Mouse (Mus musculus): ENCODE measurements around the gene Cryzl2. TPM values are rescaled to one million over a fixed set of nuclear protein-coding genes. Genes with fewer than 3 reads are reported as not detected.

Cryzl2 gene
- total and polyA plus RNA-seq, 3 experiments = 8.4 to 15.2 (median 9.5) TPM

DNA sequence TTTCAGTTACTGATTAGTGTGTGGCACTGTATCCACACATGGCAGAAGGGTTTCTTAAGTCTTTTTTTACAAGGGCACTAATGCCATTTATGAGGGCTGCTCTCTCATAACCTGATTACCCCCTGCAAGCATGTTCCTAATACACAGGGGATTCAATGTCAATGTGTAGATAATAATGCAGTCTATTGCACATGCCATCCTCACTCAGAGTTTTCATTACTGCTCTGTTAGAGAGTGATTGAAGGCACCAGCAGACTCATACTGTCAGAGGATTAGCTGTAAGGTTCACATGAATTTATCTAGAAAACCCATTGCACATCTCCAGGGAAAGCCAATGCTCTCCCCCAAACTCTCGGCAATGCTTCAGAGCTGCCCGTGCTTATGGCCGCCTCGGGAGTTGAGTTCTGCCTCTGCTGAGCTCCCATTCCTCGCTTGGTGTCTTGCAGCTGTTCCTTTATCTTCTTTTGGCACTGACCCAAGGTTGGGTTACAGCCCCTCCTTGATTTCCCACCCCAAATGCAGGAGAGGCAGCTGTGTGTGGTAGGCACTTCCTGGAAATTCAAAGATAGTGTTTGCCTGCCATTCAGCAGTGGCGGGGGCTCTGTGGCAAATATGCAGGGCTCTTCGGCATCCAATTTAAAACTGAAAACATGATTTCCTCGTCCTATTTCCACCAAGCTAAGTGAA, 32.5 kb upstream of the Cryzl2 start:
- no peaks in the 10 kb centered on the region for H3K36me3 ChIP-seq (ENCODE audit: control insufficient read depth, insufficient read depth, low read length)
- peaks cover 2% of the 10 kb centered on the region for H3K4me1 ChIP-seq (ENCODE audit: control insufficient read depth, insufficient read depth, low read length)
- no peaks in the 10 kb centered on the region for H3K27me3 ChIP-seq (ENCODE audit: control insufficient read depth, insufficient read depth, low read length)
- no peaks in the 10 kb centered on the region for H3K79me2 ChIP-seq (replicated peaks; ENCODE audit: control insufficient read depth, insufficient read depth, low read length)
- TF ChIP-seq CTCF (IDR thresholded peaks at IDR 0.05) = no peak
- TF ChIP-seq EP300 (IDR thresholded peaks at IDR 0.05; ENCODE audit: insufficient read depth, low read depth, low read length) = no peak
- no peak for TF ChIP-seq POLR2A (IDR thresholded peaks at IDR 0.05; ENCODE audit: insufficient read depth, low read depth, low read length)
- no peak overlapping the region for H3K9ac ChIP-seq (ENCODE audit: low read depth, low read length)
- no peak for DNase-seq
- 37% methylated on average over 8 of the region's 8 CpGs for WGBS
- no peak overlapping the region for H3K27ac ChIP-seq
- H3K4me3 ChIP-seq = no peak overlapping the region
- intact Hi-C loops (cut with DNase I) = no loop called here

DNA sequence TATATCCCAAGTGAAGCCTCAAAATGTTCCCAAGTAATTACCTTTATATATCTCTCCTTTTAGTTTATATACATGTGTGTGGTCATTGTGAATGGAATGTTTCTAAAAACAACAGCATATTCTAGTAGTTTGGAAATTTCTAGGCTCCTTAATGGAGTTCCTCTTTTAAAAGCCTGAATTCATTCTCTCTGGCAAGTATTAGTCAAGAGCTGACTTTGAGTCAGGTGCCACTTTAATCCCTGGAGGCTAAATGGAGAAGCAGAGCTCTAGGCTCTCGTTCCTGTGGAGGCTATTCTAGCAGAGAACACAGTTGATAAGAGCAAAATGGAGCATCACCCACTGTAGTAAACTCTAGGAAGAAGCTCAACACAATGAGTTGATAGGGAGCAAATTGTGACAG, 31.4 kb upstream of the Cryzl2 start:
- Histone ChIP-seq H3K4me3 (no peak overlapping the region), H3K27ac (no peak overlapping the region), H3K9ac (ENCODE audit: low read depth, low read length) (no peak overlapping the region), H3K27me3 (ENCODE audit: control insufficient read depth, insufficient read depth, low read length) (no peaks in the 10 kb centered on the region), H3K36me3 (ENCODE audit: control insufficient read depth, insufficient read depth, low read length) (no peaks in the 10 kb centered on the region), H3K79me2 (replicated peaks; ENCODE audit: control insufficient read depth, insufficient read depth, low read length) (no peaks in the 10 kb centered on the region), H3K4me1 (ENCODE audit: control insufficient read depth, insufficient read depth, low read length) (peaks cover 2% of the 10 kb centered on the region)
- DNase-seq = no peak
- WGBS = 31% methylated on average over 1 of the region's 1 CpGs
- no peak for TF ChIP-seq EP300 (IDR thresholded peaks at IDR 0.05; ENCODE audit: insufficient read depth, low read depth, low read length)
- TF ChIP-seq POLR2A (IDR thresholded peaks at IDR 0.05; ENCODE audit: insufficient read depth, low read depth, low read length) = no peak
- TF ChIP-seq CTCF (IDR thresholded peaks at IDR 0.05) = no peak
- intact Hi-C loops (cut with DNase I) = no loop called here

DNA sequence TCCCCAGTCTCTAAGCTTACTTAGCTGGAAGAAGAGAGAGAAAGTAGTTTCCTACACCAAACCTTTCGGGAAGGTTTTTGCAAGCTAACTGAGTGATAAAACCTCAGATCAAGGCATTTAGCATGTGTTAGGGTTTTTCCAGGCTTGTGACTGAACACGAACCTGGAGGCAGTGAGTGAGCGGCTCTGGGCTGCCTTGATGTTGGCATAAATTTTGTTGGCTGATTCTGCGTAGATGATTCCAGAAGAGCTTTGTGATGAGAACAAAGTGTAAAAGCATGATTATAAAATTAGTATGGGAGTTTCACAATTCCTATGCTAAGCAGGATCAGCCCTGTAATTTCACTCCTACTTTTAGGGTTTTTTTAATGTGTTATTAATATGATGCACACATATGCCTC, 30.8 kb upstream of the Cryzl2 start:
- H3K27me3 ChIP-seq (ENCODE audit: control insufficient read depth, insufficient read depth, low read length) = no peaks in the 10 kb centered on the region
- no peak overlapping the region for H3K27ac ChIP-seq
- H3K36me3 ChIP-seq (ENCODE audit: control insufficient read depth, insufficient read depth, low read length) = no peaks in the 10 kb centered on the region
- WGBS = 97% methylated on average over 4 of the region's 4 CpGs
- TF ChIP-seq POLR2A (IDR thresholded peaks at IDR 0.05; ENCODE audit: insufficient read depth, low read depth, low read length) (no peak), EP300 (IDR thresholded peaks at IDR 0.05; ENCODE audit: insufficient read depth, low read depth, low read length) (no peak), CTCF (IDR thresholded peaks at IDR 0.05) (no peak)
- H3K4me1 ChIP-seq (ENCODE audit: control insufficient read depth, insufficient read depth, low read length) = peaks cover 2% of the 10 kb centered on the region
- no peak overlapping the region for H3K4me3 ChIP-seq
- no peak overlapping the region for H3K9ac ChIP-seq (ENCODE audit: low read depth, low read length)
- no peaks in the 10 kb centered on the region for H3K79me2 ChIP-seq (replicated peaks; ENCODE audit: control insufficient read depth, insufficient read depth, low read length)
- intact Hi-C loops (cut with DNase I) = no loop called here
- DNase-seq = no peak

DNA sequence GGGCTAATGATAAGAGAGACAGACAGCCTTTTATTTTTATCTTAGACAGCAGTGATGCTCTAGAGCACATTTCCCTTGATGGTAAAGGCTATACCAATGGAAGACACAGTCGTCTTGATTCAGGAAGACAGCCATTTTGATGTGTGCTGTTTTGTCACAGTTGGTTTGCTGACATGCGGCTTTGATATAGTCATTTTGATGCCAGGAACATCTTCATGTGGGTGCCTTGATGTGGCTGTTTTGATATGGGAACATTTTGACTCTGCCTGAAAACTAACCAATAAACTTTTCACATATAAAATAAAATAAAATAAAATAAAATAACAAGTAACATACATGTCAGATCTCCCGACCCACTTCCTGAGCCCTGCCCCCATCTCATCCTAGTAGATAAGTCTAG, 30.0 kb upstream of the Cryzl2 start:
- Histone ChIP-seq H3K79me2 (replicated peaks; ENCODE audit: control insufficient read depth, insufficient read depth, low read length) (no peaks in the 10 kb centered on the region), H3K4me1 (ENCODE audit: control insufficient read depth, insufficient read depth, low read length) (peaks cover 4% of the 10 kb centered on the region), H3K27ac (no peak overlapping the region), H3K36me3 (ENCODE audit: control insufficient read depth, insufficient read depth, low read length) (no peaks in the 10 kb centered on the region), H3K27me3 (ENCODE audit: control insufficient read depth, insufficient read depth, low read length) (no peaks in the 10 kb centered on the region), H3K9ac (ENCODE audit: low read depth, low read length) (no peak overlapping the region), H3K4me3 (no peak overlapping the region)
- no peak for TF ChIP-seq POLR2A (IDR thresholded peaks at IDR 0.05; ENCODE audit: insufficient read depth, low read depth, low read length)
- TF ChIP-seq EP300 (IDR thresholded peaks at IDR 0.05; ENCODE audit: insufficient read depth, low read depth, low read length) = no peak
- no peak for TF ChIP-seq CTCF (IDR thresholded peaks at IDR 0.05)
- intact Hi-C loops (cut with DNase I) = no loop called here
- no peak for DNase-seq
- 79% methylated on average over 3 of the region's 3 CpGs for WGBS

DNA sequence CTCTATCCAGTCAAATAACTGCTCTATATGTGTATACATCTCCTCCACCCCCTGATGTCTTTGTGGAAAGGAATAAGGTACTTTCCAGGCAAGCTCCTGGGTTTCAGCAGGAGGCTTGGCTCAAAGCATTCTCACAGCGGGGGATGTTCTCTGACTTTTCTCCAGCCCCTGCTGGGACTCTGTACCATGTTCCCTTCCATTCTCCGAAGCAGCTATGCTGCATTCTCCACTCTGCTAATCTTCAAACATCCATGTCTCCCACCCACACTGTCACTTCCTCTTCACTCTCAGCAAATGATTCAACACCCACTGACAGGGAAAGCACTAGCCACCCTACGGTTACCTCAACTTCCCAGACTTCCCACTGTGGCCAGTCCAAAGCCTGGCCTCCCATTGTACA, 25.1 kb upstream of the Cryzl2 start:
- no peaks in the 10 kb centered on the region for H3K27me3 ChIP-seq (ENCODE audit: control insufficient read depth, insufficient read depth, low read length)
- 49% methylated on average over 3 of the region's 3 CpGs for WGBS
- TF ChIP-seq CTCF (IDR thresholded peaks at IDR 0.05) (no peak), EP300 (IDR thresholded peaks at IDR 0.05; ENCODE audit: insufficient read depth, low read depth, low read length) (no peak), POLR2A (IDR thresholded peaks at IDR 0.05; ENCODE audit: insufficient read depth, low read depth, low read length) (no peak)
- no peaks in the 10 kb centered on the region for H3K79me2 ChIP-seq (replicated peaks; ENCODE audit: control insufficient read depth, insufficient read depth, low read length)
- intact Hi-C loops (cut with DNase I) = no loop called here
- H3K27ac ChIP-seq = no peak overlapping the region
- H3K4me1 ChIP-seq (ENCODE audit: control insufficient read depth, insufficient read depth, low read length) = peaks cover 3% of the 10 kb centered on the region; the same call in 1 of the 2 replicates
- no peak overlapping the region for H3K9ac ChIP-seq (ENCODE audit: low read depth, low read length)
- H3K4me3 ChIP-seq = no peak overlapping the region
- DNase-seq = no peak
- H3K36me3 ChIP-seq (ENCODE audit: control insufficient read depth, insufficient read depth, low read length) = no peaks in the 10 kb centered on the region

DNA sequence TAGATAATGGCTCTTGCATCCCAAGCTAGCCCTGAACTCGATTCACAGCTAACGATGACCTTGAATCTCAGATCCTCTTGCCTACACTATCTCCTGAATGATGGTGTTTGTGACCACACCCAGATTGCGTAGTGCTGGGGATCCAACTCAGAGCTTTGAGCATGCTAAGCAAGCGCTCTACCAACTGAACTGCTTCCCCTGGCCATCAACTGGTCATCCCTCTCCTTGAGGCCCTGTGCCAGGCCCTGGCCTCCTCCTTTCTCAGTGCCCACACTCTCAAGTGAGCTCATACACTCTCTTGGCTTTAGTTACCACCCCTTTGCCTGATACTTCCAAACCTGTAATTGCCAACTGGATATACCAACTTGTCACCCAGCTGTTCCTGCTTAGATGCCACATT, 24.0 kb upstream of the Cryzl2 start:
- H3K27ac ChIP-seq = no peak overlapping the region

More for the DNA sequence above, 24.0 kb upstream of the Cryzl2 start:
- Histone ChIP-seq H3K4me1 (ENCODE audit: control insufficient read depth, insufficient read depth, low read length) (peaks cover 3% of the 10 kb centered on the region; the same call in 1 of the 2 replicates), H3K9ac (ENCODE audit: low read depth, low read length) (no peak overlapping the region), H3K27me3 (ENCODE audit: control insufficient read depth, insufficient read depth, low read length) (no peaks in the 10 kb centered on the region), H3K79me2 (replicated peaks; ENCODE audit: control insufficient read depth, insufficient read depth, low read length) (no peaks in the 10 kb centered on the region), H3K4me3 (no peak overlapping the region), H3K36me3 (ENCODE audit: control insufficient read depth, insufficient read depth, low read length) (no peaks in the 10 kb centered on the region)
- intact Hi-C loops (cut with DNase I) = no loop called here
- TF ChIP-seq POLR2A (IDR thresholded peaks at IDR 0.05; ENCODE audit: insufficient read depth, low read depth, low read length) (no peak), CTCF (IDR thresholded peaks at IDR 0.05) (no peak), EP300 (IDR thresholded peaks at IDR 0.05; ENCODE audit: insufficient read depth, low read depth, low read length) (no peak)
- WGBS = 92% methylated on average over 4 of the region's 4 CpGs
- no peak for DNase-seq
